Mouse (Mus musculus) erythroblast, adult 5-6 weeks (primary cell): ENCODE results near the gene Atrip. TPM values are rescaled to one million over a fixed set of nuclear protein-coding genes. Genes with fewer than 3 reads are reported as not detected.

Experiments
- ATAC-seq: replicated peaks from 2 replicates; pipeline ENCODE4 v1.8.0; 2016; ENCODE audit warnings: moderate number of reproducible peaks, mild to moderate bottlenecking, moderate TSS enrichment, inconsistent platforms; ENCODE audit not compliant: poor library complexity, low FRiP score, severe bottlenecking
- total RNA-seq, 2 experiments: library from RNA; stranded (forward) in 1 of 2; stranded (reverse) in 1 of 2; fragments of 150-400 nt in 1 of 2; fragments of 200-764, 138-1000 nt in 1 of 2; gene quantifications; 2 replicates each; pipeline versions ENCODE4 v1.2.3 to v1.2.4; 2015 to 2017; ENCODE audit warnings: low replicate concordance in 2 of 2

Gene Atrip
- total RNA-seq, 2 experiments from 2014 or later: 4.8 TPM; not detected in 1

DNA sequence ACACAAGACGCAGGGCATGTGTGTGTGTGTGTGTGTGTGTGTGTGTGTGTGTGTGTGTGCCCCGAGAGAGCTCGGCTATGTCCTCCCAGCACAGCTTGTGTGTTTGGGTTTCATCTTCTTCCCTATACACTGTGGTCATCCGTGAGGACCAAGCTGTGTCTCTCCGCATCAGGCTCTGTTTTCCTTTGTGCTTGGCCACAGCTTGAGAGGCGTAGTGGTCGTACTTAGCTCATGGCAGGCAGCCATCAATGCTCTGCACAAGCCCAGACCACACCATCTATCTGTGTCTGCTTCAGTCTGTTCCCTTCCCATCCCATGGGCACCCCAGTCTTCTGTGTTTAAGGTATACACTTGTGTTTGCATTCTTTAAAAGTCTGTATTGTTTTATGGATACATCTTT is 32.6 kb downstream of the Atrip start:
- no peak for ATAC-seq

DNA sequence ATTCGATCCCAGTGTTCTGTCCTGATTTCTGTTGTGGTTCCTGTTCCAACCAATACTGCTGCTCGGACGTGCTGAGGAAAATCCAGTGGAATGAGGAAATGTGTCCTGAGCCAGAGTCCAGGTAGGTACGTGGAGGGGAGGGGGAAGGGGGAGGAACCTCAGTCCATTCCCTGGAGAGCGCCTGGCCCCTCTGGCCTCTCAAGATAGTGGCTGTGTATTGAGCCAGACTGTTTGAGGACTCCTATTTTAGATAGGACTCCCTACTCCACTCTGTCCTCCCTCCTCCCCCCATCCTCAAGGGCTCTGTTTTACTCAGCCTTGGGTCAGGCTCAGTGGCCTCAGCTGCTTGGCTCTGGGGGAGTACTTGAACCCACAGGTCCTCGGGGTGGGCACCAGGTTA is 33.0 kb downstream of the Atrip start:
- no peak for ATAC-seq

DNA sequence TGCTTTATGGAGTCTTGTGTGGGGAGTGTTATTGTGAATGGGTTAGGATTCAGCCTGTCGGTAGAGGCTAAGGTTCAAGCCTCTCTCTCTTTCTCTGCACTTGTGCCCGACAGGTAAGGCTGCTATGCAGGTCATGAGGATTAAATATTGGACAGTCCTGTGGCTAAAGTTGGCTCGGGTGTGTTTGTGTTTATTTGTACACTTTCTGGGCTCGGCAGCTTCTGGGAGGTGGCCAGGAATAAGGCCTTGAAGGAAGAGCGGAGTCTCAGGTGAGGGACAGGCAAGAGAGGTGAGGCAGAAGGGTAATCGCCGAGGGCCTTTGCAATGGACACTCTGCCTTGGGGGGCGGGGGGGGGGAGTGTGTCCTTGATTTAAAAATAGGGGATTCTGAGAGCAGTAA is 33.7 kb downstream of the Atrip start:
- ATAC-seq: no peak

GRCm38 (mm10) chr9:109039681-109040080 is 34.2 kb downstream of the Atrip start:
- ATAC-seq: no peak

GRCm38 (mm10) chr9:109038901-109039364 is 35.0 kb downstream of the Atrip start:
- peak; percentile 35; the same call in 1 of the 2 replicates for ATAC-seq

DNA sequence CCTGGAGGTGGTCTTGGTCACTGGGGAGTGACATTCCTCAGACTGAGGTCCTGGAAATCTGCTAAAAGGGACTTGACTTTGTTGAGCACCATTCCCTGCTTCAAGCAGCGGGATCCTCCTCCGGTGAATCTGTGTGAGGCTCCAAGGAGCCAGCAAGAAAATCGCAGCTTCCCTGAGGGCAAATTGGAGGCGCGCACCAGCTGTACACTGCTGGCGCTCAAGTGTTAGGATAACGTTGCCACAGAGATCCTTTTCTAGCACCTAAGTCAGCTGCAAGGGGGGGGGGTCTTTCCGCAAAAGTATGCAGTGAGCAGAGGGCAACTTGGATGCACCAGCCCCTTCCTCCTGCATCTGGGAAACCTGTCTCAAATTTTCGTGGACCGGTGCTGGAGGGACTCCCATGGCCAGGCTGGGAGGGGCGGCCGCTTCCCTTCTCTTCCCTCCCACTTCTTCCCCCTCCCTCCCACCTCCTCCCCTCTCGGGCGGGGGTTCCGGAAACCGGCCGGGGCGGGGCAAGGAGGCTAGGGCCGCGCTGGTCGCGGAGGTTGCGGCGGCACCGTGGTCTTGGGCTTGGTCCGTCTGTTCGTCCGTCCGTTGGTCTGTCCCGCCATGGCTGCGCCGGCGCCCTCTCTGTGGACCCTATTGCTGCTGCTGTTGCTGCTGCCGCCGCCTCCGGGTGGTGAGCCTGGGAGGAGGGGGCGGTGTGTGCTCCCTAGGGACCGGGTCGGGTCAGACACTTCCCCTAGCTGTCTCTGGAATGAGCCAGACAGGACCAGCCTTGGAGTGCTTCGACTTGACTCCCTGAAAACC is 35.6 kb downstream of the Atrip start, which contains the start of gene Shisa5:
TSS of gene Shisa5 (plus strand) at position 480 of the 810 bp plus-strand sequence.
- ATAC-seq: no peak

DNA sequence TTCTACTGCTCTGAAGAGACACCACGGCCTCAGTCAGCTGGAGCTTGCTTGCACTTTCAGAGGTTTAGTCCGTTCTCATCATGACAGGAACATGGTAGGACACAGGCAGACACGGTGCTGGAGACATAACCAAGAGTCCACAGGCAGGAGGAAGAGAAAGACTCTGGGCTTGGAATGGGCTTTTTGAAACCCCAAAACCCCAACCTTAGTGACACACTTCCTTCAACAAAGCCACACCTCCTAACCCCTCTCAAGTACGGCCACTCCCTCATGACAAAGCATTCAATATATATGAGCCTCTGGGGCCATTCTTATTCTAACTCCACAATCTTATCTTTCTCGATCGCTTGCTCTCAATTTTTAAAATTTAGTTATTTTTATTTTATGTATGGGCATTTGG is 41.5 kb downstream of the Atrip start:
- no peak for ATAC-seq

- no peak for ATAC-seq
These were observed 42.2 kb downstream of the Atrip start for GRCm38 (mm10) chr9:109031686-109032085.

DNA sequence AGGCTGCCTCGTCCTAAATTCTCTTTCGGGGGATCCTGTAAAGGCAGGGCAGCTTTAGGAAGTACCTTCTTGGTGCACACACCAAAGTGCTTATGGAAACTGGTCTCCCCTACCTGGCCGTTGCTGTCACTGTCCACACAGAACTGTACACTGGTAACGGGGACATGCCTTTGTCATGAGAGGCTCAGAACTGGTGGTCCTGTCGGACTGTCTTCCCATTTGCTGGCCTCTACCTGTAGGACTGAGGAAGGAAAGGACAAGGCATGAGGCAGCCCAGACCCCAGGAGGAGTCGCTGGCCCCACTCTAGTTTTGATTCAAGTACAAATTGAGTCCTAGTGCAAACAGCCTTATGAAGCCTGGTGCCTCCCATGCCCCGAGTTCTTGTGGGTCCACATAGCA is 42.9 kb downstream of the Atrip start:
- ATAC-seq: no peak

GRCm38 (mm10) chr9:109030312-109030711 is 43.6 kb downstream of the Atrip start:
- no peak for ATAC-seq

- no peak for ATAC-seq
These were observed 45.0 kb downstream of the Atrip start for GRCm38 (mm10) chr9:109028919-109029318.

GRCm38 (mm10) chr9:109028421-109028820 is 45.5 kb downstream of the Atrip start:
- ATAC-seq: no peak

DNA sequence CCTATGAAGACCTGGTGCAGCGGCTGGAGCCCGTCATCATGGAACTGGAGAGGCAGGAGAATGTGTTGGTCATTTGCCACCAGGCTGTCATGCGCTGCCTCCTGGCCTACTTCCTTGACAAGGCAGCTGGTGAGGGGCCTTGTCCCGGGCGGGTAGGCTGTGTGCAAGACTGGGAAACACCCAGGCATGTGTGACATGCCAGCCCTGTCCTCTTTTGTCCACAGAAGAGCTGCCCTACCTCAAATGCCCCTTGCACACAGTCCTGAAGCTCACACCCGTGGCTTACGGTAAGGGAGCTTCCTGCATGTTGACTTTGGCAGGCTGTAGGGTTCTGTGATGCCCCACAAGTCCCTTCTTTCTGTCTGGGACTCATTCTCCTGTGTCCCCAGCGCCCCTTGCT is 46.4 kb downstream of the Atrip start:
- ATAC-seq: no peak

GRCm38 (mm10) chr9:109022866-109023685 is 50.8 kb downstream of the Atrip start:
- no peak for ATAC-seq

DNA sequence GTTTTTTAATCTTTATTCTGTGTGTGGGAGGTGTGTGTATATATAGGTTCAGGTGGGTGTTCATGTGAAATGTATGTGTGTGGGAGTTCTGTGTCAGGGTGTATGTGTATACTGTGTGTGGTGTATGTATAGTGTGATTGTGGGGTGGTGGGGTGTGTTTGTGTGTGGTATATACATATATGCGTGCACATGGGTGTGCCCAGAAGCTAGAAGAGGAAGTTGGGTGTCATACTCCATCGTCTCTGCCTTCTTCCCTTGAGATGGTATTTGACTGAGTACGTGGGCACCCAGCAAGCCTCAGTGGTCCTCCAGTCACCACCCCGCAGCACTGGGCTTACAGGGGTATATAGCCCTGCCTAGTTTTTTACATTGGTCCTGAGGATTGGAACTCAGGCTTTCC is 52.5 kb downstream of the Atrip start:
- no peak for ATAC-seq

- peak; percentile 79 for ATAC-seq
These were observed 56.8 kb downstream of the Atrip start for GRCm38 (mm10) chr9:109016973-109017604.

- ATAC-seq: no peak; the same call in 1 of the 2 replicates
These were observed 58.5 kb downstream of the Atrip start for GRCm38 (mm10) chr9:109015397-109015796.

GRCm38 (mm10) chr9:109010316-109010690 is 63.6 kb downstream of the Atrip start:
- ATAC-seq: no peak

DNA sequence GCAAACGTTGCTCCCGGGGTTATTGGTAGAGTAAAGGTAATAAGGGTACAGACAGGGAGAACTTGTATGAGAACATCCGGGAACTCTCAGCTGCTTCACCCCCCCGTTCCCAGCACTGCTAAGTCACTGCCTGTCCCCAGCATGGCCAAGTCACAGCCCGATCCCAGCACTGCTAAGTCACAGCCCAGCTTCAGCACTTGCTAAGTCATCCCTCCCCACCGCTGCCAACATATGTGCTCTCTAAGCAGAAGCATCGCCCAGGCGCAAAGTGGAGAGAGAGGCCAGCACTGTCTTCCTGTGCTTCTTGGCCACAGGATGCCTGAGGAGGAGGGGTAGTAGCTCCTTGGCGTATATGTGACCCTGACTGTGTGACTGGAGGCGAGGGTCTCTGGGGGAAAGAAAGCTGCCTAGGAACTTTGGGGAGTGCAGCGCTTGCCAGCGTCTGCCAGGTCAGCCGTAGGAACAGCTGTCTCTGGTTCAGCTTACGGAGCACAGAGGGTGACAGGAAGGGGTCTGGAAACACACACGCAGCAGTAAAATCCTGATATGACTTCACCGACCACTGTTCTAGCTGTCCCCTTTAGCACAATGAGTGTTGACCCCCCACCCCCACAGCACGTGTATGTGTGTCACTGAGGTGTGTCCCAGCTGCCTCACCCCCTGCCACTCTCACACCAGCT is 64.1 kb downstream of the Atrip start:
- ATAC-seq: peak; percentile 88
